Mouse (Mus musculus): ENCODE results near the gene Ssb. TPM values are rescaled to one million over a fixed set of nuclear protein-coding genes. Genes with fewer than 3 reads are reported as not detected.

Gene Ssb
- polyA plus RNA-seq, 1 experiment from 2014 or later = 316 TPM

GRCm38 (mm10) chr2:69885451-69886305 lies 24.3 kb downstream of the Ssb start, which contains the start of gene Mettl5:
Mettl5 (minus strand) TSS chr2:69885615.
- Histone ChIP-seq H3K4me2 (replicated peaks; ENCODE audit: low read depth, low read length) (peak within 1 kb of the TSS; percentile 53), H3K27me3 (ENCODE audit: control insufficient read depth, insufficient read depth, low read length) (no peaks in the 10 kb centered on the region), H3K4me3 (ENCODE audit: low read depth, low read length) (peak within 1 kb of the TSS; percentile 34), H3K9ac (replicated peaks; ENCODE audit: low read depth, low read length) (peak within 1 kb of the TSS; percentile 15), H3K27ac (ENCODE audit: low read length) (peak within 1 kb of the TSS; percentile 12; the same call in 1 of the 2 replicates), H3K36me3 (ENCODE audit: control insufficient read depth, insufficient read depth, low read length) (no peaks in the 10 kb centered on the region), H3K4me1 (ENCODE audit: control insufficient read depth, insufficient read depth, low read length) (peaks cover 3% of the 10 kb centered on the region; the same call in 1 of the 2 replicates), H3K9me3 (ENCODE audit: control insufficient read depth, low read depth, low read length) (no peaks in the 10 kb centered on the region)
- ATAC-seq (ENCODE audit: insufficient number of reproducible peaks, insufficient read depth, low FRiP score, low read depth) = peak; percentile 94
- WGBS = 2% methylated on average over 45 of the region's 45 CpGs

- Histone ChIP-seq H3K4me2 (replicated peaks; ENCODE audit: low read depth, low read length) (no peak overlapping the region), H3K4me3 (ENCODE audit: low read depth, low read length) (no peak overlapping the region), H3K27me3 (ENCODE audit: control insufficient read depth, insufficient read depth, low read length) (no peaks in the 10 kb centered on the region), H3K9ac (replicated peaks; ENCODE audit: low read depth, low read length) (no peak overlapping the region), H3K27ac (ENCODE audit: low read length) (no peak overlapping the region), H3K36me3 (ENCODE audit: control insufficient read depth, insufficient read depth, low read length) (no peaks in the 10 kb centered on the region), H3K9me3 (ENCODE audit: control insufficient read depth, low read depth, low read length) (no peaks in the 10 kb centered on the region), H3K4me1 (ENCODE audit: control insufficient read depth, insufficient read depth, low read length) (peaks cover 3% of the 10 kb centered on the region; the same call in 1 of the 2 replicates)
- ATAC-seq (ENCODE audit: insufficient number of reproducible peaks, insufficient read depth, low FRiP score, low read depth) = no peak
- 81% methylated on average over 2 of the region's 2 CpGs for WGBS
Observed at GRCm38 (mm10) chr2:69888957-69889356, 27.6 kb downstream of the Ssb start.

GRCm38 (mm10) chr2:69890843-69891242 lies 29.5 kb downstream of the Ssb start:
- Histone ChIP-seq H3K4me2 (replicated peaks; ENCODE audit: low read depth, low read length) (no peak overlapping the region), H3K4me1 (ENCODE audit: control insufficient read depth, insufficient read depth, low read length) (no peaks in the 10 kb centered on the region), H3K36me3 (ENCODE audit: control insufficient read depth, insufficient read depth, low read length) (no peaks in the 10 kb centered on the region), H3K27me3 (ENCODE audit: control insufficient read depth, insufficient read depth, low read length) (no peaks in the 10 kb centered on the region), H3K9me3 (ENCODE audit: control insufficient read depth, low read depth, low read length) (no peaks in the 10 kb centered on the region), H3K9ac (replicated peaks; ENCODE audit: low read depth, low read length) (no peak overlapping the region), H3K4me3 (ENCODE audit: low read depth, low read length) (no peak overlapping the region), H3K27ac (ENCODE audit: low read length) (no peak overlapping the region)
- WGBS = 61% methylated on average over 7 of the region's 7 CpGs
- ATAC-seq (ENCODE audit: insufficient number of reproducible peaks, insufficient read depth, low FRiP score, low read depth) = no peak

- WGBS = 62% methylated on average over 1 of the region's 1 CpGs
- ATAC-seq (ENCODE audit: insufficient number of reproducible peaks, insufficient read depth, low FRiP score, low read depth) = no peak
Observed at GRCm38 (mm10) chr2:69893145-69893544, 31.8 kb downstream of the Ssb start.

GRCm38 (mm10) chr2:69893891-69894290 lies 32.5 kb downstream of the Ssb start:
- no peak for ATAC-seq (ENCODE audit: insufficient number of reproducible peaks, insufficient read depth, low FRiP score, low read depth)
- Histone ChIP-seq H3K4me1 (ENCODE audit: control insufficient read depth, insufficient read depth, low read length) (0 out of 2 replicates have a peak, but pooled peaks cover 5% of the 10 kb centered on the region), H3K9me3 (ENCODE audit: control insufficient read depth, low read depth, low read length) (no peaks in the 10 kb centered on the region), H3K4me3 (ENCODE audit: low read depth, low read length) (no peak overlapping the region), H3K27ac (ENCODE audit: low read length) (no peak overlapping the region), H3K27me3 (ENCODE audit: control insufficient read depth, insufficient read depth, low read length) (no peaks in the 10 kb centered on the region), H3K36me3 (ENCODE audit: control insufficient read depth, insufficient read depth, low read length) (no peaks in the 10 kb centered on the region), H3K4me2 (replicated peaks; ENCODE audit: low read depth, low read length) (no peak overlapping the region), H3K9ac (replicated peaks; ENCODE audit: low read depth, low read length) (no peak overlapping the region)
- WGBS = 80% methylated on average over 5 of the region's 5 CpGs

More at GRCm38 (mm10) chr2:69893145-69893544, 31.8 kb downstream of the Ssb start:
- Histone ChIP-seq H3K36me3 (ENCODE audit: control insufficient read depth, insufficient read depth, low read length) (no peaks in the 10 kb centered on the region), H3K4me3 (ENCODE audit: low read depth, low read length) (no peak overlapping the region), H3K27ac (ENCODE audit: low read length) (no peak overlapping the region), H3K4me1 (ENCODE audit: control insufficient read depth, insufficient read depth, low read length) (no peaks in the 10 kb centered on the region), H3K4me2 (replicated peaks; ENCODE audit: low read depth, low read length) (no peak overlapping the region), H3K9ac (replicated peaks; ENCODE audit: low read depth, low read length) (no peak overlapping the region), H3K27me3 (ENCODE audit: control insufficient read depth, insufficient read depth, low read length) (no peaks in the 10 kb centered on the region), H3K9me3 (ENCODE audit: control insufficient read depth, low read depth, low read length) (no peaks in the 10 kb centered on the region)

GRCm38 (mm10) chr2:69895502-69896223 lies 34.3 kb downstream of the Ssb start:
- 59% methylated on average over 14 of the region's 14 CpGs for WGBS
- ATAC-seq (ENCODE audit: insufficient number of reproducible peaks, insufficient read depth, low FRiP score, low read depth) = no peak

GRCm38 (mm10) chr2:69896224-69896581 lies 34.8 kb downstream of the Ssb start:
- Histone ChIP-seq H3K27me3 (ENCODE audit: control insufficient read depth, insufficient read depth, low read length) (no peaks in the 10 kb centered on the region), H3K27ac (ENCODE audit: low read length) (no peak overlapping the region), H3K4me3 (ENCODE audit: low read depth, low read length) (no peak overlapping the region), H3K4me2 (replicated peaks; ENCODE audit: low read depth, low read length) (no peak overlapping the region), H3K9ac (replicated peaks; ENCODE audit: low read depth, low read length) (no peak overlapping the region), H3K36me3 (ENCODE audit: control insufficient read depth, insufficient read depth, low read length) (no peaks in the 10 kb centered on the region), H3K9me3 (ENCODE audit: control insufficient read depth, low read depth, low read length) (no peaks in the 10 kb centered on the region), H3K4me1 (ENCODE audit: control insufficient read depth, insufficient read depth, low read length) (peaks cover 13% of the 10 kb centered on the region; the same call in 1 of the 2 replicates)
- WGBS = 95% methylated on average over 4 of the region's 4 CpGs
- no peak for ATAC-seq (ENCODE audit: insufficient number of reproducible peaks, insufficient read depth, low FRiP score, low read depth)

More at GRCm38 (mm10) chr2:69895502-69896223, 34.3 kb downstream of the Ssb start:
- no peak overlapping the region for H3K9ac ChIP-seq (replicated peaks; ENCODE audit: low read depth, low read length)
- H3K36me3 ChIP-seq (ENCODE audit: control insufficient read depth, insufficient read depth, low read length) = no peaks in the 10 kb centered on the region
- H3K4me2 ChIP-seq (replicated peaks; ENCODE audit: low read depth, low read length) = no peak overlapping the region
- peaks cover 13% of the 10 kb centered on the region; the same call in 1 of the 2 replicates for H3K4me1 ChIP-seq (ENCODE audit: control insufficient read depth, insufficient read depth, low read length)
- H3K9me3 ChIP-seq (ENCODE audit: control insufficient read depth, low read depth, low read length) = no peaks in the 10 kb centered on the region
- H3K4me3 ChIP-seq (ENCODE audit: low read depth, low read length) = no peak overlapping the region
- no peak overlapping the region for H3K27ac ChIP-seq (ENCODE audit: low read length)
- no peaks in the 10 kb centered on the region for H3K27me3 ChIP-seq (ENCODE audit: control insufficient read depth, insufficient read depth, low read length)

GRCm38 (mm10) chr2:69897039-69897617 lies 35.8 kb downstream of the Ssb start, which contains the start of gene Ubr3:
Ubr3 (plus strand) TSS chr2:69897246.
- Histone ChIP-seq H3K4me1 (ENCODE audit: control insufficient read depth, insufficient read depth, low read length) (peaks cover 13% of the 10 kb centered on the region; the same call in 1 of the 2 replicates), H3K4me3 (ENCODE audit: low read depth, low read length) (peak within 1 kb of the TSS; percentile 98), H3K9ac (replicated peaks; ENCODE audit: low read depth, low read length) (peak within 1 kb of the TSS; percentile 99), H3K27me3 (ENCODE audit: control insufficient read depth, insufficient read depth, low read length) (no peaks in the 10 kb centered on the region), H3K9me3 (ENCODE audit: control insufficient read depth, low read depth, low read length) (no peaks in the 10 kb centered on the region), H3K4me2 (replicated peaks; ENCODE audit: low read depth, low read length) (peak within 1 kb of the TSS; percentile 94), H3K27ac (ENCODE audit: low read length) (peak within 1 kb of the TSS; percentile 91), H3K36me3 (ENCODE audit: control insufficient read depth, insufficient read depth, low read length) (no peaks in the 10 kb centered on the region)
- peak; percentile 98 for ATAC-seq (ENCODE audit: insufficient number of reproducible peaks, insufficient read depth, low FRiP score, low read depth)
- whole genome bisulfite sequencing = under 1% methylated on average over 60 of the region's 65 CpGs
